Mouse (Mus musculus): ENCODE measurements around the gene Smc6. TPM values are rescaled to one million over a fixed set of nuclear protein-coding genes. Genes with fewer than 3 reads are reported as not detected.

Gene Smc6
- polyA plus RNA-seq, 1 experiment from 2014 or later, result 152 TPM

DNA sequence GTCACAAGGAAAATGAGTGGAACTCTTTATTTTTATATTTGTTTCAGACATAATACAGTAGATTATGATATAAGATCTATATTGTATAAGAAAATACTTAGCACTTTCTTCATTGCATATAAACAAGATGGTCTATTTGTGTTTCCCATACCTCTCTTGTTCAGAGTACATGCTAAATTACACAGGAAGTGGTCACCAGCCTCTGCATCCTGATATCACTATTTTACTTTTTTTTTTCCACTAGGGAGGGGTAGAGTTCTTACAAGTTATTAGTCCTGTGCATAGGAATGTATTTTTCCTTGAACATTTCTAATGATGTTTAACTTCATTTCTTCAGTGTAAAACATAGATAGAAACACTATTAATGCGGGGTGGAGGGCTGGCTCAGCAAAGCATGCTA lies 35.2 kb downstream of the Smc6 start:
- Histone ChIP-seq H3K27me3 (no peaks in the 10 kb centered on the region), H3K4me2 (replicated peaks) (no peak overlapping the region), H3K9me3 (no peaks in the 10 kb centered on the region), H3K4me3 (no peak overlapping the region), H3K36me3 (peaks cover 55% of the 10 kb centered on the region), H3K4me1 (no peaks in the 10 kb centered on the region), H3K27ac (no peak overlapping the region), H3K9ac (no peak overlapping the region)
- WGBS, result 95% methylated on average over 1 of the region's 1 CpGs
- no peak for ATAC-seq (ENCODE audit: insufficient number of reproducible peaks, insufficient read depth, low FRiP score, low TSS enrichment)

DNA sequence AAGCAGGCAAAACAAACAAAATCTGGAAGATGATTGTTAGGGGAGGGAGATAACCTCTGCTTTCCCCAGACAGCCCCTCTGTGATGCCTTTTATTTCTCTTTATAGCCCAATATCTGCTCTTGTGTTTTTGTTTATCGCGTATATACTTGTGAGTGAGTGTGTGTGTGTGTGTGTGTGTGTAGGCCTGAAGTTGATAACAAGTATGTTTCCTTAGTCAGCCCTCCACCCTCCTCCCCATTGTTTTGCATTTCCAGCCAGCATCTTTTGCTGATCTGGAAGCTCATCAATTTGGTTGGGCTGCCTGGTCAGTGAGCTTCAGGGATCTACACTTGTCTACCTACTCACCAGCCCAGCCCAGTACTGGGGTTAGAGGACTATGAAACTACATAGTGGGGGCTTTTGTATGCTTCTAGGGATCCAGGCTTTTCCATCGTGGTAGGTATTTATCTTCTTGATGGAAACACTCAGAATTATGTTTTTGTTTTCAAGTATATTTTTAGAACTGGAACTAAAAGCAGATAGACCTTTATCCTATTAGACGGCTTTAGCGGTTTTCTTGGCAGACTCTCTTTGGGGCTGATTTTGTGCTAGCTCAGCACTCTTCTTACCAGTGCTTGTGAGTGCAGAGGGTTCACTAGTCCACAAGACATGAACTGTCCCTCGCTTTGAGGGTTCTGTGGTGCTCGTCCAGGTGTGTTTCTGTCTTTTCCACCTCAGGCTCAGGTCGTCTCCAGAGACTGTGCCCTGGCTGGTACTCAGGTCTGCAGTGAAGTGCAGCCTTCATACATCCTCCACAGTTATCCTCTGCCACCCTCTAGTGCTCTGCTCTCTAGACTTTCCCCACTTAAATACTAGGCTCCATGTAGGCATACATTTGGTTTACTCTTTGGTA lies 41.3 kb downstream of the Smc6 start:
- Histone ChIP-seq H3K4me3 (no peak overlapping the region), H3K9ac (no peak overlapping the region), H3K9me3 (no peaks in the 10 kb centered on the region), H3K27ac (no peak overlapping the region), H3K4me2 (replicated peaks) (no peak overlapping the region), H3K36me3 (peaks cover 48% of the 10 kb centered on the region), H3K27me3 (no peaks in the 10 kb centered on the region), H3K4me1 (no peaks in the 10 kb centered on the region)
- 87% methylated on average over 8 of the region's 8 CpGs for WGBS
- no peak for ATAC-seq (ENCODE audit: insufficient number of reproducible peaks, insufficient read depth, low FRiP score, low TSS enrichment)

DNA sequence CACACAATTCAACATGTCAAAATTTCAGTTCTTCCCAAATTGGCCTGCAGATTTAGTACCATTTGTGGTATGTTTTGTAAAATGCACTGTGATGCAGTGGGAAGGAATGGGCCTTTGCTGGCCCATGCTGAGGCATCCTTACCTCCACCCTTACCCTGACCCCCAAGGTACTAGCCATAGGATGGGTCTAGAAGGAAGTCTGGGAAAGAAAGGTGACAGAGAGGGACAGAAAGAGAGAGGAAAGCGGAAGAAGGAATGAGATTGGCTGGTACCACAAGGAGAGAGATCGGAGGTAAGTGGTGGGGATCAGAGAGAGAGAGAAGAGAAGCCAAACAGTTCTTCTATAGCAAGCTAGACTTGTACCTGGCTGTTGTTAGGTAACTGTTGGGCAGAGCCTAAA lies 45.4 kb downstream of the Smc6 start:
- Histone ChIP-seq H3K36me3 (peaks cover 46% of the 10 kb centered on the region), H3K27me3 (no peaks in the 10 kb centered on the region), H3K4me2 (replicated peaks) (no peak overlapping the region), H3K4me3 (no peak overlapping the region), H3K4me1 (no peaks in the 10 kb centered on the region), H3K9me3 (no peaks in the 10 kb centered on the region), H3K9ac (no peak overlapping the region), H3K27ac (no peak overlapping the region)
- 95% methylated on average over 2 of the region's 2 CpGs for WGBS
- ATAC-seq (ENCODE audit: insufficient number of reproducible peaks, insufficient read depth, low FRiP score, low TSS enrichment), result no peak

DNA sequence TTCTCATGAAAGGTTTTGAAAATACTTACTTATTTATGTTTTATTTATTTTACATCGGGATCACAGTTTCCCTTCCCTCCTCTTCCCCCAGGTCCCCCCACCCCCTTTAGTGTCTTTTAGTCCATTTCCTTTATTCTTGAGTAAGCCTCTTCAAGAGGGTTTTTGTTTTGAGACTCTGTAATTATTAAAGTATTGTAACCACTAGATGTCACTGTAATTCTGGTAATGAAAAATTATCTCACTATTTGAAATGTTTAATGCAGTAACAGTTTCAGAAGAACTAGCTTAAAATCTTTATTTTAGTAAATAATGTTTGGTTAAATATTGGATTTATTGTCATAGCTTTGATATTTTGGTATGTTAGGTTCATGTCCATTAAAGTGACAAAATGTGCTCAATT lies 48.2 kb downstream of the Smc6 start:
- Histone ChIP-seq H3K36me3 (peaks cover 42% of the 10 kb centered on the region), H3K9me3 (no peaks in the 10 kb centered on the region), H3K27ac (no peak overlapping the region), H3K27me3 (no peaks in the 10 kb centered on the region), H3K4me3 (no peak overlapping the region), H3K4me1 (no peaks in the 10 kb centered on the region), H3K9ac (no peak overlapping the region), H3K4me2 (replicated peaks) (no peak overlapping the region)
- 84% methylated on average over 1 of the region's 1 CpGs for WGBS
- ATAC-seq (ENCODE audit: insufficient number of reproducible peaks, insufficient read depth, low FRiP score, low TSS enrichment), result no peak

DNA sequence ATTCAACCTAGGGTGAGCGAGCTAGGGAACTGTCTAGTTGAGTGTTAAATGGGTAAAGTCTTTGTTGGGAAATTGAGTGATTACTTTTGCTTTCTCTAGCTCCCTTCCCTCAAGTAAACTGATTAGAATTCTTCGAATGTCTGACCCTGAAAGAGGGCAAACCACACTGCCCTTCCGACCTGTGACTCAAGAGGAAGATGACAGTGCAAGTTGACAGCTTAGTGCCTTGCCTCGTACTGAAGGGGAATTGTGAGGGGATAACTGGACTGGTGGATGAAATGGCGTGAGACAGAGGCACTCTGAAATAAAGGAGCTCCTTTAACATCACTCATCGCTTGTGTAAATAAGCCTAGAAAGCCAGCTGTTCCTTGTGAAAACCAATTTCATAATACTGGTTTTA lies 52.0 kb downstream of the Smc6 start:
- H3K27ac ChIP-seq, result no peak overlapping the region
- H3K4me1 ChIP-seq, result no peaks in the 10 kb centered on the region
- H3K27me3 ChIP-seq, result no peaks in the 10 kb centered on the region
- ATAC-seq (ENCODE audit: insufficient number of reproducible peaks, insufficient read depth, low FRiP score, low TSS enrichment), result no peak
- H3K4me3 ChIP-seq, result no peak overlapping the region
- peaks cover 33% of the 10 kb centered on the region for H3K36me3 ChIP-seq
- WGBS, result 57% methylated on average over 6 of the region's 6 CpGs
- no peak overlapping the region for H3K4me2 ChIP-seq (replicated peaks)
- no peaks in the 10 kb centered on the region for H3K9me3 ChIP-seq
- no peak overlapping the region for H3K9ac ChIP-seq

DNA sequence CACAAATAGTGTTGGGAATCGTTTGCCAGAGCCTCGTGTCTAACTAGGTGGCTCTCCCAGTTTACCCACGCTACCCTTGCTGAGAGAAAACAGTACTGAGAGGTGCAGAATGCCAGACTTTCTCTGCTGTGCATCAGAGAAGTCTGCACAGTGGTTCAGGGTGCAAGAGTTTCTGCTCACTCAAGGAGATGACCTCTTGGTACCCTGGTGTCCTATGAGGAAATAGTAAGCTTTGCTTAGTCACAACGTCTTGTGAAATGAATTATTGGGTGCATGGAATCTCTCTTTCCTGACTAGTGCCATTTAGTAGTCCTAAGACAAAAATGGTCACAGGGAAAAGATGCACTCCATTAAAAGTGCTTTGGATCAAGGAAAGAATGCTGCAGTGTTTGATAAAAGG lies 58.8 kb downstream of the Smc6 start:
- Histone ChIP-seq H3K27ac (no peak overlapping the region), H3K9me3 (no peaks in the 10 kb centered on the region), H3K27me3 (no peaks in the 10 kb centered on the region), H3K4me3 (no peak overlapping the region), H3K4me2 (replicated peaks) (no peak overlapping the region), H3K36me3 (no peaks in the 10 kb centered on the region), H3K4me1 (no peaks in the 10 kb centered on the region), H3K9ac (no peak overlapping the region)
- no peak for ATAC-seq (ENCODE audit: insufficient number of reproducible peaks, insufficient read depth, low FRiP score, low TSS enrichment)
- WGBS, result 65% methylated on average over 4 of the region's 4 CpGs

DNA sequence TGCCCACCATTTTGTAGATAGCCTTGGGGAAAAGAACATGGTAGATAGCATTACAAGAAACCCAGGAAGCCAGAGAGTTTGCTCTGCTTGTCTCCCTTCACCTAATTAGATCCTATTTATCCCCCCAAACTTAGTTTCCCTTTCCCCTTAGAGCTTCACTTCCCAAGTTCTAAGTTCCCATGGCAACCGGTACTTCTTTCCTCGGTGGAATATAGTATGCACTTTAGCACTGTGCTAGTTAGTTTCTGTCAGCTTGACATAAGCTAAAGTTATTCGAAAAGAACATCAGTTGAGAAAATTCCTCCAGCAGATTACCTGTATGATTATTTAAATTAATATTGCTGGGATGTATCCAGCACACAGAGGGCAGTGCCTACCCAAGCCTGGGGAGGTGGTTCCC lies 60.8 kb downstream of the Smc6 start:
- Histone ChIP-seq H3K9ac (no peak overlapping the region), H3K27ac (no peak overlapping the region), H3K4me2 (replicated peaks) (no peak overlapping the region), H3K9me3 (no peaks in the 10 kb centered on the region), H3K36me3 (no peaks in the 10 kb centered on the region), H3K4me1 (no peaks in the 10 kb centered on the region), H3K27me3 (no peaks in the 10 kb centered on the region), H3K4me3 (no peak overlapping the region)
- ATAC-seq (ENCODE audit: insufficient number of reproducible peaks, insufficient read depth, low FRiP score, low TSS enrichment), result no peak
- WGBS, result 83% methylated on average over 3 of the region's 3 CpGs

DNA sequence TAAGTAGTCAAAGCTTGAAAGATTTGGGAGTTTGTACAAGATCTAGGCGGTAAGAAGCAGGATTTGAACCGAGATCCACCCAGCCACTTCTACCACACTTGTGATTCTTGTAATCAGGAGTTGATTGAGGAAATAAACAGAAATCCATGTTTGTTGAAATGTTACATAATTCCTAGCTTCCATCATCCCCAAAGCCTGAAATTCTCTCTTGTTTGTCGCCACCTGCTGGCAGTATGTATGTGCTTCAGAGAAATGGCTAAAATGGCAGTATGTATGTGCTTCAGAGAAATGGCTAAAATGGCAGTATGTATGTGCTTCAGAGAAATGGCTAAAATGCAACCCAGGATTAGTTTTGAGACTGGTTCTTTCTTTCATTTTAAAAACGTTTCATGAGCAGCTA lies 71.2 kb downstream of the Smc6 start:
- Histone ChIP-seq H3K27me3 (no peaks in the 10 kb centered on the region), H3K4me2 (replicated peaks) (no peak overlapping the region), H3K9me3 (no peaks in the 10 kb centered on the region), H3K9ac (no peak overlapping the region), H3K4me3 (no peak overlapping the region), H3K36me3 (no peaks in the 10 kb centered on the region), H3K27ac (no peak overlapping the region), H3K4me1 (no peaks in the 10 kb centered on the region)
- WGBS, result 44% methylated on average over 4 of the region's 4 CpGs
- ATAC-seq (ENCODE audit: insufficient number of reproducible peaks, insufficient read depth, low FRiP score, low TSS enrichment), result no peak

DNA sequence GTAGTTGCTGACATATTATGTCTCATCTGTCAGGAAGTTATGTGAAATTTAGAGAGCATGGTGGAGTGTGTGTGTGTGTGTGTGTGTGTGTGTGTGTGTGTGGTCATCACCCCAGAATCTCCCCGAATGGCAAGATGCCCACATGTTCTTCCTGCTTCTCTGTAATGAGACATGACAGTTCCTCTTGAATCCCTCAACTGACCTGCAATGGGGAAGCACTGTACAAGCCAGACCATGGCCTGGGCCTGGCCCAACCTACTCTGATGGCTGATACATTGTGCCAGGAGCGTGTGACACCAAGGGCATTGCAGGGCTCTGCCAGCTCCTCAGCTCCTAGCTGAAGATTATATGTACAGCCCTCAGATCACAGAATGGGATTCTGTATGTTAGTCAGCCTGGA lies 72.6 kb downstream of the Smc6 start:
- WGBS, result 91% methylated on average over 2 of the region's 2 CpGs
- H3K36me3 ChIP-seq, result no peaks in the 10 kb centered on the region
- H3K27me3 ChIP-seq, result no peaks in the 10 kb centered on the region
- H3K4me1 ChIP-seq, result no peaks in the 10 kb centered on the region
- ATAC-seq (ENCODE audit: insufficient number of reproducible peaks, insufficient read depth, low FRiP score, low TSS enrichment), result no peak
- no peak overlapping the region for H3K9ac ChIP-seq
- H3K4me2 ChIP-seq (replicated peaks), result no peak overlapping the region
- no peak overlapping the region for H3K4me3 ChIP-seq
- H3K27ac ChIP-seq, result no peak overlapping the region
- H3K9me3 ChIP-seq, result no peaks in the 10 kb centered on the region

DNA sequence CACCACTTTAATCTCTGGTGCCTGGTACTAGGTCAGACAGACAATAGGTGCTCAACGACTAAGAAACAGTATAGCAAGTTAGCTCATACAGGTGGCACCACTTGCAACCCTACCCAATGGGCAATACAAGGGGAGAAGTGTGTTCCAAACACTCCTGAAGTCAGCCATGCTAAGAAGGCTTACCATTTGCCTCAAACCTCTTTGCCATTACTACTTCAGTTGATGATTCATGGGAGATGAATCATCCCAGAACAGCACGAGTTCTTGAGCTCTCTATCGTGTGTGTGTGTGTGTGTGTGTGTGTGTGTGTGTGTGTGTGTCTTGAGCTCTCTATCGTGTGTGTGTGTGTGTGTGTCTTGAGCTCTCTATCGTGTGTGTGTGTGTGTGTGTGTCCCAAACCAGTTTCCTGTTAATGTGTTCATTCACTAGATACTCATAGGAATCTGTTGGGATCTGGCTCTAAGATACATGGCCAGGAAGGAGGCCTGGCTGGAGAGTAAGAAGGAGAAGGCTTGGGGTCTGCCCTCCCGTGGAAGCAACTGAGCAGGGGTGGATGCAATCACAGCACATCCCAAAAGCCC lies 76.4 kb downstream of the Smc6 start:
- WGBS, result 81% methylated on average over 6 of the region's 6 CpGs
- Histone ChIP-seq H3K9me3 (no peaks in the 10 kb centered on the region), H3K9ac (no peak overlapping the region), H3K4me3 (no peak overlapping the region), H3K4me2 (replicated peaks) (no peak overlapping the region), H3K27me3 (no peaks in the 10 kb centered on the region), H3K27ac (no peak overlapping the region), H3K4me1 (no peaks in the 10 kb centered on the region), H3K36me3 (no peaks in the 10 kb centered on the region)
- ATAC-seq (ENCODE audit: insufficient number of reproducible peaks, insufficient read depth, low FRiP score, low TSS enrichment), result no peak

DNA sequence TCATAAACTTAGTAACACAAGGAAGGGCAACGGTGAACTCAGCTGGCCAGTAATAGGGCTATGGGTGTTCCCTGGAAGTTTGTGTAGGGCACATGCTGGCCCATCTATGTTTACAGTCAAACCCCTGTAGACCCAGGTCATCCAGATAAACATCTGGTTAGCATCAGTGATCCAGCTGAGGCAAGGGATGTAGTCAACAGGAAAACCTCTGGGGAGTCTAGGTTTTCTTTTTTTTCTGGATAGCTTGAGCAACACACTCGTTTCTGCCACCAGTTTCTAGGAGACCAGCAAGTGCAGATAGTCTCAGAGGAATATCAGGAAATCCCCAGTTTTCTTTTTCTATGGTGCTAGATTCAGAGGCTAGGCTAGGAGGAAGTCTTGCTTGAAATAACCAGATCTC lies 80.3 kb downstream of the Smc6 start:
- H3K9ac ChIP-seq, result no peak overlapping the region
- no peak overlapping the region for H3K27ac ChIP-seq
- H3K36me3 ChIP-seq, result no peaks in the 10 kb centered on the region
- no peak overlapping the region for H3K4me3 ChIP-seq
- no peak for ATAC-seq (ENCODE audit: insufficient number of reproducible peaks, insufficient read depth, low FRiP score, low TSS enrichment)
- no peaks in the 10 kb centered on the region for H3K4me1 ChIP-seq
- no peak overlapping the region for H3K4me2 ChIP-seq (replicated peaks)
- H3K27me3 ChIP-seq, result no peaks in the 10 kb centered on the region
- 32% methylated on average over 2 of the region's 2 CpGs for WGBS
- H3K9me3 ChIP-seq, result no peaks in the 10 kb centered on the region

DNA sequence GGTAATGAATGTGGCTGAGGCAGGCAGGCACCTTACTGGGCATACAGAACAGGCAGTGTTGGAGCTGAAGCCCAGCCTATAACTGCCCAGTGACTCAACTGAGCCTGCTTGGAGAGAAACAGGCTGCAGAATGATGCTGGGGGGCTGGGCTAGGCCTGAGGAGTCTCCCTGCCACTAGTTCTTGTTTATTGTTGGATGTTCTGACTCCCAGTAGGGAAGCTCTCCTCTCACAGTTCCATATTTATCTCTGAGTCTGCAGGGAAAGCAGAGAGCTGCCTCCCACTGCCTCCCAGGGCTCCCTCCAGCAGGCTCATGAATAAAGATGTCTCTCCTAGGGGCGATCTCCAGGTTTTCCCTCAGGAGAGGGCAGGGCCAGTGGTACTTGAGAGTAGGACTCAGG lies 82.7 kb downstream of the Smc6 start:
- ATAC-seq (ENCODE audit: insufficient number of reproducible peaks, insufficient read depth, low FRiP score, low TSS enrichment), result no peak
- Histone ChIP-seq H3K36me3 (no peaks in the 10 kb centered on the region), H3K9ac (no peak overlapping the region), H3K4me2 (replicated peaks) (no peak overlapping the region), H3K9me3 (no peaks in the 10 kb centered on the region), H3K27ac (no peak overlapping the region), H3K4me1 (no peaks in the 10 kb centered on the region), H3K27me3 (no peaks in the 10 kb centered on the region), H3K4me3 (no peak overlapping the region)
- WGBS, result 5% methylated on average over 1 of the region's 1 CpGs

Measured in embryonic facial prominence, embryonic 12.5 days (tissue).